Mouse (Mus musculus): ENCODE results near the gene Fgfr2.

DNA sequence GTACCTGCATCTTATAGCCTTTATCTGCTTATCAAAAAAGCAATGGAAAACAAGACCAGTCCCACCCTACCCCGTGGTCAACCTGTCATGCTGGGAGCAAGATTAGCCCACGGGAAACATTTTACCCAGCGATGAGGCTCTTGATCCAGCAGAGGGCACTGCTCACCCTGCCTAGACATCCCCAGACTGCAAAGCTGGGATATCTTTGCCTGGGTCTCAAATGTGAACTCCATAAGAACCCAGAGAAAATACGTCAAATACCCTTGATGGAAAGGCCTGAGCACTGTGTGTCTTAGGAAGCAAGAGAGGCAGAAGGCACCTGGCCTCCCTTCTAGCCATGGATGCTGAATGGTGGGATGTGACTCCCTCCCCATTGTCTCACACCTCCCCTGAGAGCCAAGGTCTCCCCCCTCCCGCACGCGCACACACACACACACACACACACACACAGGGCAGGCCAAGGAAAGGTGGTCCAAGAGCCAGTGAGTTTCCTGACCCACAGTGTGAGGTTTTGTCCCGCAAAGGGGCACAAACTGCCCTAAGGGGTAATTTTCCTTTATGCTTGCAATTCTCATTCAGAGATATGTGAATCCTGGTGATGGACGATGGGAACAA, 90.5 kb downstream of the Fgfr2 start:
- TF ChIP-seq EP300 (IDR thresholded peaks at IDR 0.05) (no peak), CTCF (IDR thresholded peaks at IDR 0.05) (peak; percentile 94)
